Mouse (Mus musculus): ENCODE measurements around the gene Ifitm10. TPM values are rescaled to one million over a fixed set of nuclear protein-coding genes. Genes with fewer than 3 reads are reported as not detected.

Ifitm10 gene
- total RNA-seq, 4 experiments from 2014 or later = 2.7 to 7.8 (median 5.3) TPM

DNA sequence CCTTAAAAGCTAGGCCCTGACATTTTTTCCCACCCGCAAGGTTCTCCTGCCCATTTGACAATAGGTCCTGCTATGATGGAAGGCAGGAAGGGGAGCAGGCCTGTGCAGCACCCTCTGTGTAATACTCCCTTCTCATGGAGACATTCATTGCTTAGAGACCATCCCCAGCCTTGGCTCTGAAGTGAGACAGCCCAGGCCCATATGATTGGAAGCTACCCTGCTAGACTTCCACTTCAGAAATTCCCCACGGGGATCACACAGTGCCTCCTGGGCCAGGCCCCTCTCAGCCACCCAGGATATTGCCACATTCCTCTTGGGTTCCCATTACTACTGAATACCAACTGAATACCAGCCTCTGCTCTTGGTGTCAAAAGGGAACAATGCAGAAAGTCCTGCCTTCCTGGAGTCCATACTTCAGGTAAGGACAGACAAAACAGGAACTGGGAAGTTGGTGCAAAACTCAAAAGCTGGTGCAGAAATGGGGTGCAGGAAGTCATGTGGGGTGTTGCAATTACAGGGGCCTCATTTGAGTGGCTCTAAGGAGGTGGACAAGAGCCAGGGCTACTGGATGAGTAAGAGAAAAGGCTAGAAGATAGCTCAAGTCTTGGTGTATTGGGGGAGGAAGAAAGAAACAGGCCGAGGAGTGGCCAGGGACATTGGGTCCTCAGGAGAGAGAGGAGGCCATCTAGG is 16.6 kb upstream of the Ifitm10 start:
- no peak for DNase-seq

DNA sequence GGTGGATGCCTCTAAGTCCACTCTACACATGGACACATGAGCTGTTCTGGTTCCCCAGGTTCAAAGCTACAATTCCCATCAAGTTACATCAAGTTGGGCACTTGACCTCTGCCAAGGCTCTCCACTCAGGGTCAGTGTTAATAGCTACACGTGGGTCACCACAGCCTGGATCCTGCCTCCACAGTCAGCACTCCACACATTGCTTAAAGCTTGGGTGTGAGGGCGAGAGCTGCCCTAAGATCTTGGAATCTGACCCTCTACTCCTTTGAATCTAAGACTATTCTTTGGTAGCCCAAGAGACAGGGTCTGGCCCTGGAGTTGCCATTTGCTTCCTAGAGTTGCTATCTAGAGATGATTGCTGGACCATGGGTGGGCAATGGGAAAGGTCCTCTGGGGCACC is 15.2 kb upstream of the Ifitm10 start:
- DNase-seq = no peak

DNA sequence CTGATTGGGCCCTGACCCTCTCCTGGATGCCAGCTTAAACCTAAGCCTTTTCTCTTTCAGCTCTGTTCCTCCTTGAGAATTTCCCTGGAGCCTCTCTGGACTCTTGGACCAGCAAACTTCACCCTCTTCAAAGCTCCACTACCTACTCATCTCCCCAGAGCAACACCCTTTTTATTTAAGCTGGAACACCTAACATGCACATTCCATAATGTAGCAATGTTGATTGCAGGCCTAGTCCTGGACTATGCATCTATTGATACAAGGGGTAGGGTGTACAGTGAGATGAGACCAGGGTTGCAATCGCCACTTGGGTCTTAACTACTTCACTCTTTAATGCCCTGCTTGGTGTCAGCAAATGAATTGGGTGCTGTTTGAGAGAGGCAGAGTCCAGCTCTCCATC is 14.6 kb upstream of the Ifitm10 start:
- DNase-seq = no peak

DNA sequence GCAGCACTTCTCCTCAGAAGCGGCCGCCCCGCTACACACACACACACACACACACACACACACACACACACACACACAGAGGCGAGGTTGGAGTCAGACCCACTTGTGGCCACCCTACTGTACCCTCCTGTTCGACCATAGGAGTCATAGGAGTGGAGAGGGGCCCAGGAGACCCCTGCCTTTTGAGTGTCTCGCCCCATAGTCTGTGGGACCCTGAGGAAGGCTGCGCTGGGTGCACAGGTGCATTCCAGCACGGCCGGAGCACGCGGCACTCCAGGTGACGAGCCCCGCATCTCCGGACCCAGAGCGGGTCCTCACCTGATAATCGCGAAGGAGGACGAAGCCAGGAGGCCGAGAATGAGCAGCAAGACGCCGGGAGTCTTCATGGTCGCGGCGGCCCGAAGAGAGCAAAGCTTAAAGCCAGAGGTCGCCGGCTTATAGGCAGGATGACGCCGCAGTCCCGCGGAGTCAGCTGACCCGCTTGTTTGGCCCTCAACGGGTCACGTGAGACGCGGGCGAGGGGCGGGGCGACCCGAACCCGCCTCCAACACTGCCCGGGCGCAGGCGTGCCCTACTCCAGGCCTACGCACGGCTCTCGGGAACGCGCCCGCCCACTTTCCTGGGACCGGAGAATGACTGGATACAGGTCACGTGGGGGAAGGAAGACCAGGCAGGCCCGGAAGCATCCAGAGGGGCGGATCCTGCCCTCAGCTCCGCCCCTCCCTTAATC is 14.0 kb upstream of the Ifitm10 start, which contains the start of gene Ctsd:
TSS of gene Ctsd (minus strand) at position 620 of the 730 bp plus-strand sequence.
- DNase-seq = peak; percentile 98

DNA sequence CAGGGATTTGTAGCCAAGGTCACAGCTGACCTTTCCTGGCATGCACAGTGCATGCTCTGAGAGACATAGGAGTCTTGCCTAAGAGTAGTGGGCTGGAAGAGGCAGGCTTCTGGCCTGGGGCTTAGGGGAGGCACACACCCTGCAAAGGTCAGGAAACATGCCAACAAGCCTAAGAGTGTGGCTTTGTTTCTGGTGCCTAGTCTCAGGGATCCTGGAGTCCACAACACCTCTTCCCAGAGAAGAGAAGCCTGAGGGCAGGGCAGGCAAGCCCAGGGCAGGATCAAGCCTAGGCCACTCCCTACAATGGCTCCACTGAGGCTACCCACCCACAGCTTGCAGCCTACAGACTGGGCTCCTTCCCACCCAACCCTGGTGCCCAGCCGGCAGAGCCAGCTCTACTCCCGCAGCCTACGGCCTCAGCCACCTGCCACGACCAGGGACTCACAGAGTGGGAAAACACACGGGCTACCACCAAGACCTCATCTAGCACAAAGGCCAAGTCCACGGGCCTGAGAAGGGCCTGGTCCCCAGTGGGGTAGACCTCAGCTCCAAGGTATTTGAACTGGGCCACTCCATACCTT is 13.2 kb upstream of the Ifitm10 start:
- DNase-seq = peak; percentile 76

DNA sequence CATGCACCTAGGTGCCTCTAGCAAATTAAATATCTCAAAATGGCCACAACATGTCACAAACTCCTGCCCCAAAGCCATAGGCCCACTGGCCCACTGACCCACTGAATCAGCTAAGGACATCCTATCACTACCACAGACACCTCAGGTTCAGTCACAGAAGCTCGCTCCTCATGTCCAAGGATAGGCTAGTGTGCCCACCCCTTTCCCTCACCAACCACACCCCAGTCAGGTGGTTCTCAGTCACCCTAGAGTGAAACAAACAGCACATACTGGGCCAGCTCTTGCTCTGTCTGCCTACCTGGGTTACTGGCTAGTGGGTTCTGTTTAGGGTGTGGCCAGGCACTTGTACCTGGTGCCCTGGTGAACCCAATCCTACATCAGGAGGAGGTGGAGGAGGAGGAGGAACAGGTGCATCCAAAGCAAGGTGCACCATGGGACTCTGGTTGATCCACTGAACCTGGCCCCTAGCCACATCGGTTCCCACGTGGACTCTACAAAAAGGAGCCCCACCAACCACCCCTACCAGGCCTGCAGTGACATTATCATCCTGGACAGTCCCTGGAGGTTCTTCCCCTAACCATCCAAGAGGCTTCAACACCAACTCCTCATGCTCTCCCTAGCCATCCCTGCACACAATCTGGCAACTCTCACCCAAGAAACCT is 12.3 kb upstream of the Ifitm10 start:
- no peak for DNase-seq

DNA sequence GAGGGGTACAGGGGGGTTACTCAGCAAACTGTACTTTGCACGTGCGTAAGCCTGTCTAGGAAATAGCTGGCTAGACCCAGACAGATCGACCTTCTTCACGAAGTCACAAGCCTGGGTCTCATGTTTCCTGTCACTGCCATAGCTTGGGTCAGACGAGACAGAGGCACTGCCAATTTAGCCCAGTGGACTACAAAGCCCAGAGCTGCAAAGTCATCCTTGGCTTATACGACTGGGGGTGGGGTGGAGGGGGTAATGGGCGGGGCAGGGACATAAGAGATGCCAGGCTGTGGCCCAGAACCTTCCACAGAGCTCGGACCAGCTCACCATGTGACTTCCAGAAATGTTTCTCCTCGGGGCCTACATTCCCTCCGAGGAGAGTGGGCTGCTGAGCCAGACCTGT is 10.8 kb upstream of the Ifitm10 start:
- DNase-seq = no peak

DNA sequence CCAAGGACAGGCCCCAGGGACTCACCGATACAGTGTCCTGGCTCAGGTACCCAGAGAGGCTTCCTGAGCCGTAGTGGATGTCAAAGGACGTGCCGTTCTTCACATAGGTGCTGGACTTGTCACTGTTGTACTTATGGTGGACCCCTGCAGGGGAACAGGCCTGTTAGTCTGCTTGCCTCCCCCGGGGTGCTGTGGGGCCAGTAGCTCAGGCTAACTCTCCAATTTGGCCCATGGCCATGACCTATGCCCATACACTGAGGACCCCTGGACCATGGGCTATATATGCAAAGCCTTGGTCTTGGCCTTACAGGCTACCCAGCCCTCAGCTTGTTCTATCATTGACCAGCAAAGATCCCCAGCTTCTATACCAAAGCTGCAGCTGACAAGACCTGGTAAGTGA is 9.0 kb upstream of the Ifitm10 start, which contains the start of gene Gm49369:
TSS of gene Gm49369 (minus strand) at position 101 of the 400 bp plus-strand sequence.
- DNase-seq = no peak

DNA sequence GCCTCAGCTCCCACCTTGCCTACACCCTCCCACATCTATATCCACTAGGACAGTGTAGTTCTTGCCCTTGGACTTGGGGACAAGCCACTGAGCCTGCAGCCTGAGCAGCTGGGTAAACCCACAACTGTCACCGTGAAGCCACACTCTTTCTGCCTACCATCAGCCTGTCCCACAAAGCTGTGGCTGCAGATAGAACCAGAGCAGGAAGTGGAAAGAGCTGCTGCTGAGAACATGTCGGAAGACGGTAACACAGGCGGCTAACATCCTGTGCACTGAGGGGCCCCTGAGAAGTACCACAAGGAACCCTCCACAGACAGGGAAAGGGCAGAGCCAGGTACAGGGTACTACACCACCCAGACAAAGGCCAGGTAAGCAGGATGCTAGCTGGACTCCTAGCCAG is 7.6 kb upstream of the Ifitm10 start:
- DNase-seq = no peak

DNA sequence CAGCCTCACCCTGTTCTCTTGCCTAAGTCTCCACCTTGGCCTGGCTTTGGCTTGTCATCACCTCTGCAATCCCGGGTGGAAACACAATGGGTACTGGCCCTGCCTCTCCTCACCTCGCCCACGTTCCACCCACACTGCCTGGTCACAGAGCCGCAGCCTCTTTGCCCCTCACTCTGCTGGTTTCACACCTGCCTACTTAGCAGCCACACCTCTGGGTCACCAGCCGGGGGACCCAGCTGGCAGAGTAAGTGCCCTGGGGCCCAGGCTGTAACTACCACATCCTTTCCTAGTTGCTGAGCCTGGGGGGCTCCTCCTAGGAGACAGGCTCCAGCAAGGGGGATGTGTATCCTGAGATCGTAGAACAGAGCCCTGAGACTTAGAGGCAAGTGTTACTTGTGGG is 5.6 kb upstream of the Ifitm10 start:
- DNase-seq = no peak

DNA sequence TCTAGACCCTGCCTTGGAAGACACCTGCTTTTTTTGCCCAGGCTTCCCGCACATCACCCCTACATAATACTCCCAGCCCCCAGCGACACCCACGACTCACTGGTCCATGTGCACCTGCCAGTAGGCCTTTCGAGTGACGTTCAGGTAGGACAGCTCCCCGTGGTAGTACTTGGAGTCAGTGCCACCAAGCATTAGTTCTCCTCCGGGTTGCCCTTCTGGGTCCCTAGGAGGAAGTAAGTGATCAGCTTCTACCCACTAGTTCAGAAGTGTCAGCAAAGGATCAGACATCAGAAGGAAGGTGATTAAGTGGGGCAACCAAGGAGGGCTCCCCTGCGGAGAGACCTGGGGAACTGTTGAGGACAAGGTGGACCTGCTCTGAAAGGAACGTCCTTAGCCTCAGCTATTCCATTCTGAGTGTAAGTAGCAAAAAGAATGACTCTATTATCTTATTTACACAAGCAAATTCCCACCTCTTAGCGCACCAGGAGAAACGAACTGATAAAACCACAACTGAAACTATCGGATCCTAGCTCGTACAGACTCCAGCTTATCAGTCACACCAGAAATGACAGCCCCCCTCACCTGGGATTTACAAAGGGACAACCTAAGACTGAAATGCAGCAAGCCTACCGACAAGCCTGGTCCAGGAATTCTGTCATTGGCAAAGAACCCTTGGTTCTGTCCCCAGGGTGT is 3.8 kb upstream of the Ifitm10 start:
- no peak for DNase-seq

DNA sequence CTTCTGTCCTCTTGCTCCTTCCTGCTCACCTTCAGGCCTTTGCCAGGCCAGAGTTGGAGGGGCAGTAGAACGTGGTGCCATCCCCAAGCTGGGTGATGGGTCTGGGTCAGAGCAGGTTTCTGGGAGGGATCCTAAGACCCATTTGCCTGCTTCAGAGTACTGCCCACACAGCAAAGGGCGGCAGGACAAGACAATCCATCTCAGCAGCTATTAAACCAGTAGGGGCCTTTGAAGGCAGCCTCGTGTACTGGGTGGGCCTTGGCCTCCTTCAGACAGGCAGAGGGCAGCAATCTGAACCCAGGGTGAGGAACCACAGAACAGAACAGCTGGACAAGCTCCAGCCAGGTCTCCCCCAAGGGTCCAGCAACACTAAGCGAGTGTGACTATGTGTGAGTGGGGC is 2.5 kb upstream of the Ifitm10 start:
- no peak for DNase-seq

DNA sequence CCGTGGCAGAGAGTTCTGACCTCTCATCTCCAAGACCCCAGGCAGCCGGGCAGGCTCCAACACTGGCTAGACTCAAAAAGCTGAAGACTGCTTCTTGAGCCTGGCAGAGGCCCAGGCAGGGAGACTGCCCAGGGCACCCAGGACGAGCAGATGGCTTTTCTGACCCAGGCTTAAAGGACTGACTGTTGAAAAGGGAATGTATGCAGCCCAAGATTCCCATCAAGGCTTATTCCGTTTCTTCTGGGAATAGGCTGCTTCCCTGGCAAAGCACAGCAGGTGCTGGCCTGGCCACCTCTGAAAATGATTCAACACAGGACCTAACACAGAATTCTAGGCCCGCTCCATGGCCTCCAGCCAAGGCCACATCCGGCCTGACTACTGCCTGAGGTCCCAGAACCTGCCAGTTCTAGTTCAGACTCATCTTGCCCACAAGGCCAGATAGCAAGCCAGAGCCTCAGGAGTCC is 1.7 kb upstream of the Ifitm10 start:
- peak; percentile 89 for DNase-seq

DNA sequence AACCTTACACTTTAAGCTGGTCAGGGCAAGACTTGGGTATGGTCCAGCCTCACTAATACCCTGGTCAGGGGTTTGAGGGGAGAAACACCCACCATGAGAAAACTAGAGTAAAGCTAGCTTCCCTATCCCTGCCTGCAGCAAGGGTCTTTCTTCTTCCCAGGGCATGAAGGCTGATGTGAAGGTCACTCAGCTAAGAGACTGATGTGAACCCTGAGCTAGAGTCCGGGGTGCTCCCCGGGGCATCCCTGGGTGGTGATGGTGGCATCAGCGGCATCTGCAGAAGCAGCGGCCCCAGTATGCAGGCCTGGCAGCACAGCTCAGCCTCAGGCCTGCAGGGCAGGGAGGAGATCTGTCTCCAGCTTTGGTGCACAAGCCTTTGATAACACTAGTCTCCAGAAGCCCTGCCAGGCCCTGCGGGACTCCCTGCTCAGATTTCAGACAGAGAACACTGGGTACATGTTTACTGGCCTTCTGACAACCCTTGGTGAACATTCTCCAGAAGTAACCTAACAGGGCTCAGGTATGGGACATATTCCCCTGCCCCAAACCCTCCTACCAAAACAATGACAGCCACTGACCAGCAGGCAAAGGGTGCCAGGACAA is 961 bp upstream of the Ifitm10 start:
- no peak for DNase-seq

DNA sequence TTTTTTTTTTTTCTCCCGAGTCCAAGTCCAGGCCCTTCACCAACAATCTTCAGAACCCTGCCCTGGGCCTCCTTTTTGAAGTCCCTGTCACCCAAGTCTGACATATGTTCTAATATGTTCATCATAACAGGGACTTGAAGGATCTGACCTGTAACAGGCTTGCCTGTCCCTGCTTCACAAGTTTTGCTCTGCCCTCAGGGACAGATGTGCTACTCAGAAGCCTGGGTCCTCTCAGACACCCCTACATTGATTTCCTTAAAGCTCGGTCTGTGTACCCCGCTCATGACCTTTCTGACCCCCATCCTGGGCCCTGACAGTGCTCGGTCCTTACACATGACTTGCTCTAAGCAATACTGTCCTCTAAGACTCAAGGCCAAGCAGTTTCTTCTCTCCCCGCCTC is 514 bp downstream of the Ifitm10 start:
- DNase-seq = no peak

DNA sequence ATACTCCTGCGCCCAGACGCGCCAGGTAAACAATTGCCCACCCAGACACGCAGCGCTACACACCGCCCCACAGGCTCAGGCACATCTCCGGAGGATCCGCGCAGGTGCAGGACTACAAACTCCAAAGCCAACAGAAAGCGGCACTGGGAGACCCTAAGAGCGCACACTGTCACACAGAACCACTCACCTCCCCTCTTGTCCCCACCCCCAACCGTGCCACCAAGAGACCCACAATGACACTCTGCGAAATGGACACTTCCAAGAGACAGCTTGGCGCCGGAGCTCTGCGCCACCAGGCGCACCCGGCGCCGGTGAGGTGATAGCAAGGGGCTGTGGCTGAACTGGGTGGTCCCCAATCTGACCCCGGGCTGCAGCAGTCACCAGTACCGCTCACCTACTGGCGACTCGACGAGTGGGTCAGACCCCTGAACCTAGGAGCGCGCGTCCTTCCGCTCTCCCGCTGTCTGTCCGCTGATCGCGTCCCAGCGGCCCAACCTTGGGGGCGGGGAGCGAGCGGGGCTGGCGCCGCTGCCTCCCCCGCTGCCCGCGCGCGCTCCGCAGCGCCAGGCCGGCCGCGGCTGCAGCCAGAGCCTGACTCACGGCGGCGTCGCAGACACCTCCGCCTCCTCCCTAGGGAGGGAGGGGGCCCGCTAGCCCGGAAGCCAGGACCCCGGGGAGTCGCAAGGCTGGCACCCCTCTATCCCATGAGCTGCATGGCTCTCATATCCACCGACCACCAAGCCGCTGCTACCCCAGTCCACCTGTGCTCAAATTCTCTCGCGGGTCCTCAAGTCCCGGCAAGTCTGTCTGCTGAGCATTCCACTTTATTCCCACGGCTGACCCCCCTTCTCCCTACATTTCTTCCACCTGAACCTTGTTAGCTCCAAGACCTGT is 1.5 kb downstream of the Ifitm10 start:
- no peak for DNase-seq

DNA sequence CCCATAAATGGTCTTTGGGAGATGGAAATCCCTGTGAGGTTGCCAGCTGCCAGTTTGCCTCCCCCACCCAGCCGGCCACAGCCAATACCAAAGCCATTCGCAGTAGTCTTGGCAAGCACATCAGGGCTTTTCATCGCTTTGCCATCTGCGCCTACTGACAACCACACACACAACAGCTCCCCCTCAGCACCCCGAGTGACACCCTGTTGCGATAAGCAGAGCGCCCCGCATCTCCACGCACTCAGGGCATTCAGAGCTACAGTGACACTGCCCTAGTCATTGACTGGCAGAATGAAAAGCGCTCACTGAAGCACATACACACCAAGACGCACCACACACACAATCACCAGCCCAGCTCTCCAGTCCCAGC is 2.2 kb downstream of the Ifitm10 start:
- no peak for DNase-seq

DNA sequence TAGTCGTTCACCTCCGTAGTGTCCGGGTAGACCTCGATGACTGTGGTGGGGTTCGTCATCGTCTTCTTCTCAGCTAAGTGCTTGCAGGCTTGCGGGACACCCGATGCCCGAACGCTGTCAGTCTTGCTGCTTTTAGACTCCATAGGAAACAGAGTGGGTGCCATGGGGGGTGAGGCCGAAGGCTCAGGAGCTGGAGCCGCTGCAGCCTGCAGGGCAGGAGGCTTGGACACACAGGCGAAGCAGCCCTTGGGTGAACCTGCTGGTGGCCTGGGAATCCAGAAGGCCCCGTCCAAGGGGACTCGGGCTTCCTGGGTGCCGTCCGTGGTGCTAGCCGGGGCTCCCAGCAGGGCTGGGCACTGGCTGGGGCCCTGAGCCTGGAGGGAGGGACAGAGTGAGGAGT is 2.6 kb downstream of the Ifitm10 start:
- DNase-seq = no peak

DNA sequence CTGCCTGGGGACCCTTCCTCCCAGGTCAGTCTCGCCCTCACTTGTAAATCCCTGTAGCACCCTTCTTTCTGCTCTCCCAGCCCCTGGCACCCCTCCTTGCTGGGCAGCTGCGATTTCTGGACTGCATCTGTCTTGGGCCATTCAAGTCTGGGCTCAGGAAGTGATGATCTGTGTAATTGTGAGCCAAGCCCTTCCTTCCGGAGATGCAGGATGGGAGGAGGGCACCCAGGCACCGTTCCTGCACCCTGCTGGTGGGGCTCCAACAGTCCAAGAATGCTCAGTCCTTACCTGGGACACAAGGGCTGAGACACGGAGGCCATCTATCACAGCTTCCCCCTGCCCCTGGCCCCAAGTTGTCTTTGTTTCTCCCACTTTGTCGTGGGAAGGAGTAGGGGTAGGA is 3.7 kb downstream of the Ifitm10 start:
- no peak for DNase-seq

DNA sequence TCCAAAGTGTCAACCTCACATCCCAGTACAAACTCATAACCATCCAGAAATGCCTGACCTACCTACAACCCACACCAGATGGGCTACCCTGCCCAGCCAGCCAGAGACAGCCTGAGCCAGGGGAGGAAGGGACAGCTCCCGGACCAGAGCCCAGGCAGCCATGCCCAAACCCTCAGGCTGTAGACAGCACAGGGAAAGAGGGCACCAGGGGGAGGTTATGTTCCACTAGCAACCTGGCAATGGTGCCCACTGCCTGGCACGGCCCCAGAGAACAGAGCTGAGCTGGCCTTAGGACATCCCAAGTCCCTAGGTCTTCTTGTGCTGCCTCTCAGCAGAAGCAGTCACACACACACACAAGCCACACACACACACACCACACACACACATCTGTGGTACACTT is 4.7 kb downstream of the Ifitm10 start:
- no peak for DNase-seq

DNA sequence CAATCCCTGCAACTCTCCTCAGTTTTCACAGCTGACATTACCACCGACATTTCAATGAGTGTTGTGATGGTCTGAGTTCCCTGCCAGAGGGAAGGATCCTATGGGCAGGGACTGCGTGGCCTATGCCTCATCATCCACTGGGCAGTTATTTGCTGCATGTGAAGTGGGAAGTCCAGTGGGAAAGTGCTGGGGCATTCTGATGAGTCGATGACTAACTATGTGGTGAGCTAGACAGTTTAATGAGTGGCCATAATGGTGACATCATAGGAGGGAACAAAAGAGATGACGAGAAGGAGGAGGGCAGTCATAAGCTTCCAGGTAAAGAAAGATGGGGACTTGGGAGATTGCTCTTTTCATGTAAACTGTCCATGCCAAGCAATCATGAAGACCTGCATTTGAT is 10.4 kb downstream of the Ifitm10 start:
- no peak for DNase-seq

All from adrenal gland, adult 8-10 months (tissue).